Mouse (Mus musculus) cortical plate, adult 2 months (tissue): Measurements from ENCODE around the gene Nrip1.

ENCODE experiments used
- CTCF ChIP-seq: fragments of 200-500 bp; IDR thresholded peaks from 2 replicates; pipeline ENCODE4 v1.5.1; 2011; ENCODE audit warnings: mild to moderate bottlenecking, control low read depth, low read length; ENCODE audit not compliant: insufficient read depth; ENCODE audit errors: extremely low read depth
- POLR2A ChIP-seq: fragments of 200-500 bp; IDR thresholded peaks from 2 replicates; pipeline ENCODE4 v1.6.1; 2011; ENCODE audit warnings: mild to moderate bottlenecking, low read length, control low read depth; ENCODE audit not compliant: insufficient read depth; ENCODE audit errors: extremely low read depth

GRCm38 (mm10) chr16:76295322-76295721 lies 78.3 kb downstream of the Nrip1 start:
- TF ChIP-seq CTCF = no peak
- TF ChIP-seq POLR2A = no peak
